Mouse (Mus musculus) hindbrain, embryonic 14.5 days (tissue): ENCODE results near the gene Cwc25. TPM values are rescaled to one million over a fixed set of nuclear protein-coding genes. Genes with fewer than 3 reads are reported as not detected.

ENCODE experiments used
- ATAC-seq: fragments of 200-750 bp; cut with Nextera tagmentation; 2 replicates; pipeline ENCODE4 v1.8.0; 2017; ENCODE audit warnings: moderate number of reproducible peaks, mild to moderate bottlenecking, moderate TSS enrichment, moderate library complexity; ENCODE audit not compliant: low FRiP score
- DNase-seq: peaks from one replicate; pipeline ENCODE4 v3.0.0-alpha.2; 2015; ENCODE audit warnings: low spot score
- H3K27ac ChIP-seq: fragments of 300-500 bp; sonication (generic); 2 replicates; pipeline ENCODE4 v1.5.1; 2014; ENCODE audit warnings: mild to moderate bottlenecking, moderate library complexity
- H3K27me3 ChIP-seq: fragments of 300-500 bp; sonication (generic); 2 replicates; pipeline ENCODE4 v1.6.1; 2014; ENCODE audit warnings: mild to moderate bottlenecking, low read length, mixed read lengths; ENCODE audit not compliant: control insufficient read depth, insufficient read depth
- H3K36me3 ChIP-seq: fragments of 300-500 bp; sonication (generic); replicated peaks from 2 replicates; pipeline ENCODE4 v1.6.1; 2014; ENCODE audit not compliant: control insufficient read depth, insufficient read depth
- H3K4me1 ChIP-seq: fragments of 300-500 bp; sonication (generic); replicated peaks from 2 replicates; pipeline ENCODE4 v1.6.1; 2014; ENCODE audit warnings: antibody characterized with exemption, low read length, mixed read lengths; ENCODE audit not compliant: control insufficient read depth, insufficient read depth
- H3K4me2 ChIP-seq: fragments of 300-500 bp; sonication (generic); replicated peaks from 2 replicates; pipeline ENCODE4 v1.6.1; 2014; ENCODE audit warnings: mild to moderate bottlenecking, moderate library complexity
- H3K4me3 ChIP-seq: fragments of 300-500 bp; sonication (generic); replicated peaks from 2 replicates; pipeline ENCODE4 v1.5.1; 2014; ENCODE audit warnings: mild to moderate bottlenecking, low read length
- H3K9ac ChIP-seq: fragments of 300-500 bp; sonication (generic); 2 replicates; pipeline ENCODE4 v1.6.1; 2014
- H3K9me3 ChIP-seq: fragments of 300-500 bp; sonication (generic); 2 replicates; pipeline ENCODE4 v1.6.1; 2016; ENCODE audit warnings: low read length; ENCODE audit not compliant: control insufficient read depth
- WGBS: fragments of 180-500 bp; shearing (Covaris S2); extraction: QIAGEN DNeasy Blood & Tissue Kit; methylation state at CpG from one replicate; pipeline ENCODE4 v1.1.7; 2014; 5-methylcytosine and 5-hydroxymethylcytosine counted together
- polyA plus RNA-seq: library from polyadenylated mRNA; unstranded; fragments of >200 nt; fragmentation: Nextera tagmentation; extraction: Ambion mirVana; gene quantifications from 2 replicates; pipeline ENCODE4 v1.2.1, GENCODE M21; 2014

Gene Cwc25
- polyA plus RNA-seq, 1 experiment from 2014 or later, result 11.2 TPM

DNA sequence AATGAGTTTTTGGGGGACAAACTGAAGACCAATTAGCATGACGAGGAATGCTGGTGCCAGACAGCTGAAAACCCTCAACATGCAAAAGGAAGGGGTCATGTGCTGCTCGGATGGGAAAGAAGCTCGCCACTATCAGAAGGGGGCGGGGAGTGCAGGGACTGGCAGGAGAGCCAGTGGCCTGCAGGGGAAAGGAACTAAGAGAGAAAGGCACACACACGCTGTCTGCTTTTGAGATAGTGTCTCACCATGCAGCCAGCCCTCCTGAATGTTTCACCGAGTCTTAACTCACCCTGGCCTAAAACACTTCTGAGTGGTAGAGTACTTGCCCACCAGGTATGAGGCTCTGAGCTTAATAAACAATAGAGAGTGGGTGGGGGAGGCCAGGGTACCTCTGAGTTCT, 7.4 kb downstream of the Cwc25 start:
- no peaks in the 10 kb centered on the region for H3K27me3 ChIP-seq
- peaks cover 92% of the 10 kb centered on the region for H3K36me3 ChIP-seq
- no peak for DNase-seq
- no peak for ATAC-seq
- no peak overlapping the region for H3K4me2 ChIP-seq
- no peaks in the 10 kb centered on the region for H3K4me1 ChIP-seq
- H3K27ac ChIP-seq, result no peak overlapping the region
- no peak overlapping the region for H3K9ac ChIP-seq
- no peaks in the 10 kb centered on the region for H3K9me3 ChIP-seq
- no peak overlapping the region for H3K4me3 ChIP-seq
- WGBS, result 85% methylated on average over 6 of the region's 6 CpGs

DNA sequence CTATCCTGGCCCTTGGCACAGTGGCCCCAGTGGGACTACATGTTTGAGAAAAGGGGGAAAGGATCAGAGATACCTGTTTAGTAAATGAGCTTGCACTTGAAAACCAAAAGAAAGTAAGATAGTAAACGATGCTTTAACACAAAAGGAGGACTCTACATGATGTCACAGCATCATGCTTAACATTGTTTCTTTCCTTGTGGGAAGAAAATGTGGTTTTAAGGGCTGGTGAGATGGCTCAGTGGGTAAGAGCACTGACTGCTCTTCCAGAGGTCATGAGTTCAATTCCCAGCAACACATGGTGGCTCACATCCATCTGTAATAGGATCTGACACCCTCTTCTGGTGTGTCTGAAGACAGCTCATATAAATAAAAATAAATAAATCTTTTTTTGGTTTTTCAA, 8.2 kb downstream of the Cwc25 start:
- no peaks in the 10 kb centered on the region for H3K4me1 ChIP-seq
- H3K27ac ChIP-seq, result no peak overlapping the region
- peaks cover 95% of the 10 kb centered on the region for H3K36me3 ChIP-seq
- no peaks in the 10 kb centered on the region for H3K27me3 ChIP-seq
- H3K4me2 ChIP-seq, result no peak overlapping the region
- DNase-seq (no peak), ATAC-seq (no peak)
- H3K9ac ChIP-seq, result no peak overlapping the region
- H3K9me3 ChIP-seq, result no peaks in the 10 kb centered on the region
- no peak overlapping the region for H3K4me3 ChIP-seq
- WGBS, result 92% methylated on average over 1 of the region's 1 CpGs

DNA sequence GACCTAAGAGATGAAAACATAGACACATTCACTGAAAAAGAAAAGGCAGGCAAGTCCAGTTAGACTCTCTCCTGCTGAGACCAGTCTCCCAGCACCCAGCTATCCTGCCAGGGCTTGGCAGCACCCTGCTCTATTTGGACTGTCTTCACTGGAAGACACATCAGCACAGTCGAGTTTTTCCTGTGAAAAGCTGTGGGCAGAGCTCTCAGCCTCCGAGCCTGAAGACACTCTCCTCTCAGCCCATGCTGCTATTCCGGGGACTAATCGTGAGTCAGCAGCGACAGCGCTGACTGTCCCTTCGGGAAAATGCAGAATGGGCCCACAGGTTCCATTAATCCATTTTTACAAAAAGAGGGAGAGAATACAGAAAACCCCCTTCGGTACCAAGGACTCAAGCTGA, 13.1 kb downstream of the Cwc25 start:
- no peak overlapping the region for H3K27ac ChIP-seq
- H3K9ac ChIP-seq, result no peak overlapping the region
- H3K4me1 ChIP-seq, result no peaks in the 10 kb centered on the region
- DNase-seq, result no peak
- no peak overlapping the region for H3K4me3 ChIP-seq
- H3K27me3 ChIP-seq, result no peaks in the 10 kb centered on the region
- ATAC-seq, result no peak
- H3K4me2 ChIP-seq, result no peak overlapping the region
- 92% methylated on average over 8 of the region's 8 CpGs for WGBS
- no peaks in the 10 kb centered on the region for H3K9me3 ChIP-seq
- peaks cover 98% of the 10 kb centered on the region for H3K36me3 ChIP-seq

DNA sequence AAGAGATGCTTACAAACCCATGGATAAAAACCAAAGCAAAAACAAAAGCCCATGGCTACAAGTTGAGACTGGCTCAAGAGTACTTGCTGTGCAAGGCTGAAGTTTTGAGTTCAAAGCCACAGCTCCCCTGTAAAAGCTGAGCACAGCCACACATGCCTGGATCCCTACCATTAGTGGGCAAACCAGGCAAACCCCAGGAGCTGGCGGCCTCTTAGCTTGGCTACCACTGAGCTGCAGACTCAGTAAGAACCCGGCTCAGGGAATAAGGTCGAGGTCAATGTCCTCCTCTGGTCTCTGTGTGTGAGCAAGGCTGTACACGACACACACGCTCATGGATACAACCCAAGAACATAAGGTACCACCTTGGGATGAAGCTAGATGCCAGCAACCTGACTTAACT, 17.9 kb downstream of the Cwc25 start:
- peaks cover 3% of the 10 kb centered on the region for H3K4me1 ChIP-seq
- DNase-seq (no peak), ATAC-seq (no peak)
- no peak overlapping the region for H3K4me3 ChIP-seq
- no peak overlapping the region for H3K27ac ChIP-seq
- no peaks in the 10 kb centered on the region for H3K27me3 ChIP-seq
- H3K9ac ChIP-seq, result no peak overlapping the region
- 95% methylated on average over 5 of the region's 5 CpGs for WGBS
- H3K9me3 ChIP-seq, result no peaks in the 10 kb centered on the region
- no peak overlapping the region for H3K4me2 ChIP-seq
- H3K36me3 ChIP-seq, result peaks cover 76% of the 10 kb centered on the region

DNA sequence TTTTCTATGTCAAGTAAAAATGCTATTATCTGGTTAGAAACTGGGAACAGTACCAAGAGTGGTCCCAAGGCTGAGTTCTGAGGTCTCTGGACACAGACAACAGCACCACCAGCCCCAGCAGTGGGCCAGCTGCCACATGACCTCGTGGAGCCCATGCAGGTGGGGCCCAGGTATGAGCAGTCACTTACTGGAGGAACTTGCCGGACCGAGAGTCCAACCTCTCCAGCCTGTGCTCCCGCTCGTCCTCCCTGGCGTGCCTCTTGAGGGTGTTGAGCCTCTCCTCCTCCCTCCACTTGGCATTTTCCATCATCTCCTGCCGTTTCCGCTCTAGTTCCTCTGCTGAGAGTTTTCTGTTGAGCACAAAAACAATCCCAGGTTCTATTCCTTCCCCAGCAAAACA, 18.6 kb downstream of the Cwc25 start:
- Histone ChIP-seq H3K27me3 (no peaks in the 10 kb centered on the region), H3K4me2 (no peak overlapping the region), H3K4me1 (peaks cover 10% of the 10 kb centered on the region), H3K4me3 (no peak overlapping the region), H3K27ac (no peak overlapping the region), H3K36me3 (peaks cover 68% of the 10 kb centered on the region), H3K9ac (no peak overlapping the region), H3K9me3 (no peaks in the 10 kb centered on the region)
- ATAC-seq (no peak), DNase-seq (no peak)
- 97% methylated on average over 8 of the region's 8 CpGs for WGBS

DNA sequence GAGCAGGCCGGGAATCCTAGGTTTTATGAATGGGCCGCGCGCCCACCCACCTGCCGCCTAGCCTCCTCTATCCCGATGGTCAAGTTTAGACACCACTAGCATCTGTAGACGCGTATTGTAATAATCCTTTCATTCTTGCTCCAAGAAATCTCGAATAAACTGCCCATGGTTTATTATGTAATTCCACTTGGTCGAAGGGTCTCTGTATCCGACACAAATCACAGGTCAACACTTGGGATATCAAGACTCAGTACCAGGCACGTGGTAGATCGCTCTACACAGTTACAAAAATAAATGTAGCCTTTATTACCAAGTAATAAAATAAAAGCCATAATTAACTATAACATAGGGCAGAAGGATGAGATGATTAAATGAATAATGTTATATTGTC, 21.0 kb downstream of the Cwc25 start:
- H3K9me3 ChIP-seq, result no peaks in the 10 kb centered on the region
- WGBS, result 10% methylated on average over 13 of the region's 13 CpGs
- H3K9ac ChIP-seq, result no peak overlapping the region
- DNase-seq (no peak), ATAC-seq (peak; percentile 8; the same call in 1 of the 2 replicates)
- peak overlapping the region; percentile 52 for H3K4me2 ChIP-seq
- peaks cover 46% of the 10 kb centered on the region for H3K36me3 ChIP-seq
- H3K27ac ChIP-seq, result no peak overlapping the region; the same call in 1 of the 2 replicates
- H3K27me3 ChIP-seq, result no peaks in the 10 kb centered on the region
- H3K4me3 ChIP-seq, result peak overlapping the region; percentile 83
- peaks cover 28% of the 10 kb centered on the region for H3K4me1 ChIP-seq

DNA sequence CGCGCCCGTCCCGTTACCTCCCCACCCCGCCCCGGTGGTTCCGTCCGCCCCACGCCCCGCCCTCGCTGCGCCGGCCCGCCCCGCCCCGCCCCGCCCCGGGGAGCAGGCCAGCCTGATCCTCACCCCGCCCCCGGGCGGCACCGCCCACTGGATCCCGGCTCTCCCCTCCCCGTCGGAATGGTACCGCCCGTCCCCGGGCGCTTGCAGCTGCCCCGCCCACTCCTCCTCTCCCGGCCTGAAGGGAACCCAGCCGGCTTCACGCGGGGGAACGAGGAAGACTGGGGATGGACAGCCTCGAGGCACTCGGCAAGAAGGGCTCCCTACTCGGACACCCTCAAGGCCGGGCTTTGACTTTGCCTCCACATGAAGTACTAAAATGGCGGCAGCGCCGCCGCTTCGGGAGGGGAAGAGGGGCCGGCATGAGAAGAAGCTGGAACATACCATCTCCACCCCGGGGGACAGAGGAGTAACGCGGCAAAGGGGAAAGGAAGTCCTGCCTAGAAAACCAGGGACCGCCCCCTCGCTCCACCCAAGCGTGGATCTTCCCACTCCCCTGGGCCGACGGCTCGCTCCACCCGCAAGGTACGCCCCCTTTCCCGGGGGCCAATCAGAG, 21.5 kb downstream of the Cwc25 start:
- Histone ChIP-seq H3K27ac (peak overlapping the region; percentile 97), H3K4me2 (peak overlapping the region; percentile 52), H3K4me3 (peak overlapping the region; percentile 83), H3K9me3 (no peaks in the 10 kb centered on the region), H3K4me1 (peaks cover 32% of the 10 kb centered on the region), H3K36me3 (peaks cover 41% of the 10 kb centered on the region), H3K9ac (peak overlapping the region; percentile 75), H3K27me3 (no peaks in the 10 kb centered on the region)
- ATAC-seq (peak; percentile 96), DNase-seq (peak; percentile 97)
- 2% methylated on average over 51 of the region's 57 CpGs for WGBS

DNA sequence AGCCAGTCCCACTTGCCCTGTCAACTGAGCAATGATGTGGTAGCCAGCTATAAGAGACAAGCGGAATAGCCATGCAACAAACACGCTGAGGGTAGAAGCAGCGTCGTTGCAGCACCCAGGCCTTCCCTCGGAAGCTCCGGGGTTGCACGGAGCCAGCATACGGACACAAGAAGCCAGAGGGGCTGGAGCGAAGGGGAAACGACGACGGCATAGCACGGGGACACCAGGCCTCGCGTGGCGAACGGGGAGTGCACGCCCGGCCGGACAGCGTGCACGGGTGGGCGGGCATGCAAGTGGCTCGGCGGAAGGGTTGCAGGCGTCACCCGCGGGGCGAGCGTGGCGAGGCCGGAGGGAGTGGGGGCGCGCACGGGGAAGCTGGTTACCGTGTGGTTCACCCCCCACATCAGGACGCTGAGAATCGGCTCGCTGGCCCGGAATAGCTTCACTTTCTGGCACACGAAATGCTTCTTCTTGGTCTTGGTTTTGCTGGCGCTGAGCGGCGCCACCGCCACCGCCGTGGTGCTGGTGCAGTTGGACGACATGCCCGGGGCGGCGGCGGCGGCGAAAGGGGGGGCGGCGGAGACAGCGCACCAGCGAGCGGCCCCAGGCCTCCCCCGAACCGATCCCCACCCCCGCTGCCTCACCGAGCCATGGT, 22.2 kb downstream of the Cwc25 start, which contains the start of gene Pip4k2b:
Pip4k2b (minus strand) TSS at position 642 of the 655 bp plus-strand sequence.
- H3K36me3 ChIP-seq, result peaks cover 35% of the 10 kb centered on the region
- under 1% methylated on average over 51 of the region's 63 CpGs for WGBS
- H3K27ac ChIP-seq, result peak within 1 kb of the TSS; percentile 97
- peak within 1 kb of the TSS; percentile 83 for H3K4me3 ChIP-seq
- H3K4me1 ChIP-seq, result peaks cover 32% of the 10 kb centered on the region
- H3K9ac ChIP-seq, result peak within 1 kb of the TSS; percentile 75
- DNase-seq (no peak), ATAC-seq (peak; percentile 46)
- no peaks in the 10 kb centered on the region for H3K27me3 ChIP-seq
- no peaks in the 10 kb centered on the region for H3K9me3 ChIP-seq
- H3K4me2 ChIP-seq, result peak within 1 kb of the TSS; percentile 78

DNA sequence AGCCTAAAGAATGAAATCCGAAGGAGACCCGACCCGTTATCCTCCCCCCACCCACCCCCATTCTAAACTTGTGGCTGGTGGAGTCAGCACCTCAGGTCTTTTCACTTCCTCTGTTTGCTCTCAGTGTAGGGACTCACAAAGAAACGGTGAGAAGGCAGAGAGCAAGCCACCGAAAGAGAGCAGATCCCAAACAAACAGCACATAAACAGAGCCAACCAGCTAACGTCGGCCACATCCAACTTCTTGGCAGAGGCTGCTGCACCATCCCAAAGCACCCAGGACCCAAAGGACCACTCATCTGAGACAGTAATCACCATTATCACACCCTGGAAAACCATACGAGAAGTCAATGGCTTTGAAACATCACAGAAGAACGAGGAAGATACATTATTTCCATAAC, 22.9 kb downstream of the Cwc25 start:
- Histone ChIP-seq H3K36me3 (peaks cover 27% of the 10 kb centered on the region), H3K4me1 (peaks cover 32% of the 10 kb centered on the region), H3K27me3 (no peaks in the 10 kb centered on the region), H3K9ac (peak overlapping the region; percentile 75), H3K9me3 (no peaks in the 10 kb centered on the region), H3K4me2 (peak overlapping the region; percentile 78), H3K4me3 (peak overlapping the region; percentile 83), H3K27ac (peak overlapping the region; percentile 97; the same call in 1 of the 2 replicates)
- DNase-seq (no peak), ATAC-seq (no peak)
- 31% methylated on average over 9 of the region's 9 CpGs for WGBS
